Mouse (Mus musculus): ENCODE results near the gene Herpud2.
A peak's percentile ranks its signal among the peaks of the same experiment; 100 is the strongest.
"Not testable (repeated sequence)": the region's sequence is repeated elsewhere in the genome, so short reads cannot be mapped to it uniquely, and the experiment has no call there.

Herpud2 gene

GRCm38 (mm10) chr9:25145925-25146324, 5.7 kb downstream of the Herpud2 start:
- DNase-seq (ENCODE audit: low read depth, low spot score): no peak

- no peak for DNase-seq (ENCODE audit: low read depth, low spot score)
Observed at GRCm38 (mm10) chr9:25143950-25144349, 7.7 kb downstream of the Herpud2 start.

GRCm38 (mm10) chr9:25142988-25143387, 8.6 kb downstream of the Herpud2 start:
- no peak for DNase-seq (ENCODE audit: low read depth, low spot score)

GRCm38 (mm10) chr9:25142041-25142440, 9.6 kb downstream of the Herpud2 start:
- DNase-seq (ENCODE audit: low read depth, low spot score): no peak

- no peak for DNase-seq (ENCODE audit: low read depth, low spot score)
Observed at GRCm38 (mm10) chr9:25140330-25140729, 11.3 kb downstream of the Herpud2 start.

- DNase-seq (ENCODE audit: low read depth, low spot score): no peak
Observed at GRCm38 (mm10) chr9:25138900-25139299, 12.7 kb downstream of the Herpud2 start.

GRCm38 (mm10) chr9:25132920-25133319, 18.7 kb downstream of the Herpud2 start:
- no peak for DNase-seq (ENCODE audit: low read depth, low spot score)

- no peak for DNase-seq (ENCODE audit: low read depth, low spot score)
Observed at GRCm38 (mm10) chr9:25132253-25132652, 19.4 kb downstream of the Herpud2 start.

GRCm38 (mm10) chr9:25124048-25124447, 27.6 kb downstream of the Herpud2 start:
- DNase-seq (ENCODE audit: low read depth, low spot score): no peak

- not testable (repeated sequence) for DNase-seq (ENCODE audit: low read depth, low spot score)
Observed at GRCm38 (mm10) chr9:25123590-25123989, 28.0 kb downstream of the Herpud2 start.

GRCm38 (mm10) chr9:25104638-25105037, 47.0 kb downstream of the Herpud2 start:
- peak; percentile 65 for DNase-seq (ENCODE audit: low read depth, low spot score)

GRCm38 (mm10) chr9:25102881-25103280, 48.7 kb downstream of the Herpud2 start:
- no peak for DNase-seq (ENCODE audit: low read depth, low spot score)

GRCm38 (mm10) chr9:25090853-25091252, 60.8 kb downstream of the Herpud2 start:
- DNase-seq (ENCODE audit: low read depth, low spot score): no peak

GRCm38 (mm10) chr9:25089122-25089521, 62.5 kb downstream of the Herpud2 start, which contains the start of gene Gm10181:
Gene Gm10181, plus strand, starts transcription at chr9:25089422.
- DNase-seq (ENCODE audit: low read depth, low spot score): no peak

GRCm38 (mm10) chr9:25076505-25076904, 75.1 kb downstream of the Herpud2 start:
- no peak for DNase-seq (ENCODE audit: low read depth, low spot score)

GRCm38 (mm10) chr9:25075977-25076376, 75.6 kb downstream of the Herpud2 start:
- DNase-seq (ENCODE audit: low read depth, low spot score): no peak

GRCm38 (mm10) chr9:25072666-25073065, 79.0 kb downstream of the Herpud2 start:
- peak; percentile 42 for DNase-seq (ENCODE audit: low read depth, low spot score)

- DNase-seq (ENCODE audit: low read depth, low spot score): no peak
Observed at GRCm38 (mm10) chr9:25058726-25059125, 92.9 kb downstream of the Herpud2 start.

Measured in ZHBTc4 (cell line).